Mouse (Mus musculus): ENCODE results near the gene Zmat3. TPM values are rescaled to one million over a fixed set of nuclear protein-coding genes. Genes with fewer than 3 reads are reported as not detected.

Gene Zmat3
- total RNA-seq, 2 experiments from 2014 or later: 13.3 to 14.8 TPM

GRCm38 (mm10) chr3:32371957-32372356 lies 6.1 kb upstream of the Zmat3 start:
- no peak for DNase-seq

- no peak for DNase-seq
Measured at GRCm38 (mm10) chr3:32367516-32367915, 1.7 kb upstream of the Zmat3 start.

GRCm38 (mm10) chr3:32366246-32366734 lies 476 bp upstream of the Zmat3 start:
- DNase-seq: no peak

- peak; percentile 28 for DNase-seq
Measured at GRCm38 (mm10) chr3:32364841-32365545, 821 bp downstream of the Zmat3 start.

- no peak for DNase-seq
Measured at GRCm38 (mm10) chr3:32364195-32364594, 1.6 kb downstream of the Zmat3 start.

- DNase-seq: no peak
Measured at GRCm38 (mm10) chr3:32361221-32361620, 4.6 kb downstream of the Zmat3 start.

GRCm38 (mm10) chr3:32347881-32348280 lies 17.9 kb downstream of the Zmat3 start:
- no peak for DNase-seq

GRCm38 (mm10) chr3:32345249-32345648 lies 20.6 kb downstream of the Zmat3 start:
- no peak for DNase-seq

- DNase-seq: no peak
Measured at GRCm38 (mm10) chr3:32344825-32345224, 21.0 kb downstream of the Zmat3 start.

- no peak for DNase-seq
Measured at GRCm38 (mm10) chr3:32343371-32343770, 22.4 kb downstream of the Zmat3 start.

- DNase-seq: no peak
Measured at GRCm38 (mm10) chr3:32341434-32341833, 24.4 kb downstream of the Zmat3 start.

- no peak for DNase-seq
Measured at GRCm38 (mm10) chr3:32338231-32338630, 27.6 kb downstream of the Zmat3 start.

GRCm38 (mm10) chr3:32337770-32338169 lies 28.0 kb downstream of the Zmat3 start:
- DNase-seq: peak; percentile 20

- DNase-seq: no peak
Measured at GRCm38 (mm10) chr3:32334901-32335300, 30.9 kb downstream of the Zmat3 start.

GRCm38 (mm10) chr3:32333456-32334086 lies 32.2 kb downstream of the Zmat3 start:
- DNase-seq: peak; percentile 85

- no peak for DNase-seq
Measured at GRCm38 (mm10) chr3:32317901-32318416, 47.9 kb downstream of the Zmat3 start.

GRCm38 (mm10) chr3:32317165-32317900 lies 48.5 kb downstream of the Zmat3 start:
- peak; percentile 57 for DNase-seq

- DNase-seq: no peak
Measured at GRCm38 (mm10) chr3:32314746-32315145, 51.1 kb downstream of the Zmat3 start.

GRCm38 (mm10) chr3:32304171-32304570 lies 61.6 kb downstream of the Zmat3 start:
- DNase-seq: no peak

GRCm38 (mm10) chr3:32292001-32292400 lies 73.8 kb downstream of the Zmat3 start:
- DNase-seq: no peak
